Mouse (Mus musculus) kidney, adult 18-20 months (tissue): ENCODE data around the gene E130114P18Rik.

Experiments
- DNase-seq: peaks from one replicate; pipeline ENCODE4 v3.0.0; 2021

The E130114P18Rik gene

GRCm38 (mm10) chr4:97777706-97778176, at the start of gene E130114P18Rik:
Gene E130114P18Rik (minus strand): TSS chr4:97778078.
- DNase-seq: peak; percentile 76

DNA sequence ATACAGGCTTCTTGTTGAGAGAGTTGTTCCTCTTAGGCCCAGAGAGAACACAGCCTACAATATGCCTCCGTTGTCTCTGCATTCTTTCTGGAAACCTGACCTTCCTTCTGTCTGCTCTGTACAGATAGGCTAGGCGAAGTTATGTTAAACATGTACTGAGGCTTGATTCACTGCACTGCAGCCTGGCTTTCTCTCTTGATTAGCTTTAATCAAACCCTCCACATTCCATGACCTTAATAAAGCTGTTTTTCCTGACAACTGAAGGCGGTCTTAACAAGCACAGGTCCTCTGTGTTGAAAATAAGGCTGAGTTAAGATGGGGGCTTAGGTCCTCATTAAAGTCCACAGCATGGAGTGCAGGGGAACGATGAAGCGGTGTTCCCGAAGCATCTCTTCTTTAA, 49.2 kb upstream of the E130114P18Rik start:
- DNase-seq: no peak

DNA sequence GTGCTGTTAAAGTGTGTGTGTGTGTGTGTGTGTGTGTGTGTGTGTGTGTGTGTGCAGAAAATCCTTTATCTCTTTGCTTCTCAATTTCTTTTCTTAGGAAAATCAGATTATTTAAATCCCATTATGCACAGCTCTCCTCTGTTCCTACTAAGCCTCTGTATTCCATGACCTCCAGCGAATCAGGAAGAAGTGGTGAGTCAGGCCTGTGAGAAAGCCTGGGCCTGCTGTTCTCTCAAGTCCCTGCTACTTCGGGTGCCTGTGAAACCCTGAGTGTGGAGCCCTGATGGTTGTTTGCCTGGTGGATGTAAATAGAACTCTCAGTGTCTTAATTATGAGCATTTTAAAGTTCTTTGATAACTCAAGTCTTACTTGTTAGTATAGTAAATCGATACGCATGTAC, 48.0 kb upstream of the E130114P18Rik start:
- no peak for DNase-seq

GRCm38 (mm10) chr4:97825432-97825831, 47.6 kb upstream of the E130114P18Rik start:
- no peak for DNase-seq

- no peak for DNase-seq
These were observed 46.6 kb upstream of the E130114P18Rik start for GRCm38 (mm10) chr4:97824451-97824850.

DNA sequence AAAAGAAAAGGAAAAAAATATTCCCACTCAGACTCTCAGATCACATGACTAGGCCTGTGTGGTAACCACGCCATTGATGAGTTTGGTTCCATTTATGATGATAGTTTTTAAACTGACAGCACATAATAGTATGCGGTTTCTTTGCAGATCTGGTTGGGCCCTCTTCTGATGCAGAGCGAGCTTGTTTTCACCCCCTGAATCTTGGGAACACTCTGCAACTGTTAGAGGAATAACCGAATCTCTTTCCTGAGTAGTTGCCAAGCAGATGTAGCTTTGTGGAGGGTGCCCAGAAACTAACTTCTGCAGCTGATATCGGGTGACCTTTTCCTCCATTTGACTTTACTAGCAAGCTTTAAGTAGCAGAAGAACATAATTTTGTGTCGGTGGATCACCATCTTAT, 45.6 kb upstream of the E130114P18Rik start:
- no peak for DNase-seq

- no peak for DNase-seq
These were observed 43.8 kb upstream of the E130114P18Rik start for GRCm38 (mm10) chr4:97821556-97822251.

- no peak for DNase-seq
These were observed 42.8 kb upstream of the E130114P18Rik start for GRCm38 (mm10) chr4:97820474-97821259.

- no peak for DNase-seq
These were observed 41.2 kb upstream of the E130114P18Rik start for GRCm38 (mm10) chr4:97819101-97819500.

DNA sequence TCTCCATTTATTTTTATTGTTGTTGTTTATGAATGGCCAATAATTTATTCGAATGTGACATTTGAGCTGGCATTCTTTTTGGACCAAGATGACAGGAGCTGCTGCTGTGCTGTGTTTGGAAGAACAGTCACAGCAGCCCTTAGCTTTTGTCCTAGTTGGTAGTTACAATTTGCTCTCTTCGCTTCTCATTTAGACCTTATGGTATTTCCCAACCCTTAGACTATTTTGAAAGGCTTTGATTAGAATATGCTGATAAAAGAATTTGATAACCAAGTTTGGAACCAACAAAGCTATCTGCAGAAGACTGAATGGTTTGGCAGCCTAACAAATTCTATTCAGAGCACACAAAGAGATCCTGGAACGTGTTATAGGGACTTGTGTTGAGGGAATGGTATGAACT, 40.6 kb upstream of the E130114P18Rik start:
- DNase-seq: no peak

DNA sequence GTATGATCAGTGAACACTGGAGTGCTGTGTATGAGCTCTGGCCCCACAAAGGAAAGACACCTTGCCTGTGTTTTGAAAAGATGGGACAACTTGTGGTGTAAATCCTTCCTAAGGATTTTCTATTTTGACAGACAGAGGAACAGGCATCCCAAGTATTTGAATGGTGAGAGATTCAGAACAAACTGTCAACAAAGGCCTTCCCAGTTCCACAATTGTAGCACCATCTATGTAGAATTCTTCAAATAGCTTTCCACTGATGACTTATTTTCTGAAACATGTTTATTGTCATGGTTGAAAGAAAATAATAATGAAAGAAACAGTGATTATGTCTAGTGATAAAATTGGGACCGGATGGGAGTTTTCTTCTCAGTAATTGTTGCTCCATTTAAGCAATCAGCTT, 39.9 kb upstream of the E130114P18Rik start:
- no peak for DNase-seq

DNA sequence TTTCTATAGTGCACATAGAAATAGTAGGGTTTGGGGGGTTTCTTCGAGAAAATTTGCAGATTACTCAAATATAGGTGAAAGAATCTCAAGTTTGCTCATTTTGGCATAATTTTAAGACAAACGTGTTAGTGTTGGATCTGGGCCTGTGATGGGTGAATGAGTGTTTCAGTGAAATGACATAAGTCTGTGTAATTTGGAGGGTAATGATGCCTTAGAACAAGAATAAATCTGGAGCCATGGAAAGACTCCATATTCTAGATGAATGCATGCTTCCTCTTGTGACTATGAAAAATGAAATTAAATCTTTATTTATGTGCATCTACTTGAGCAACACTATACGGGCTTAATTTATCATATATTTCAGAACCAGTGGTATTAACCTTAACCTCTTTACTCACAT, 38.9 kb upstream of the E130114P18Rik start:
- DNase-seq: no peak

DNA sequence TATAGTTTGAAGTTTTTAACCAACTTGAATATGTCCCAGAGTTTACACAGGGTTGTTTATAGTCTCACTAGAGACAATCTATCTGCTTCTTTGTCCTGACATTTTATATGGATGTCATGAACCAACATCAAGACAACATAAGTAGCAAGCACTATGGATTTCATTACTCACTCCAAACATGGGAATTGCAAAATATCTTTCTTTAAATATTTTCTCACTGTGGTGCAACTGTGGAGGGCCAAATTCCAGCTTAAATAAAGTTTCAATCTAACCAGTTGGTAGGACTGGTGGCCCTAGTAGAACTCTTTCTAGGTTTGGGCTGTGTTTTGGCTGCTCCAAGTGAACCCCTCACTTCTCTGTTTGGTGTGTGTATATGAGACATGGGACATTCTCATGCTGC, 38.1 kb upstream of the E130114P18Rik start:
- no peak for DNase-seq

- DNase-seq: no peak
These were observed 36.6 kb upstream of the E130114P18Rik start for GRCm38 (mm10) chr4:97814515-97814914.

GRCm38 (mm10) chr4:97813996-97814395, 36.1 kb upstream of the E130114P18Rik start:
- DNase-seq: no peak

GRCm38 (mm10) chr4:97813035-97813434, 35.2 kb upstream of the E130114P18Rik start:
- no peak for DNase-seq

DNA sequence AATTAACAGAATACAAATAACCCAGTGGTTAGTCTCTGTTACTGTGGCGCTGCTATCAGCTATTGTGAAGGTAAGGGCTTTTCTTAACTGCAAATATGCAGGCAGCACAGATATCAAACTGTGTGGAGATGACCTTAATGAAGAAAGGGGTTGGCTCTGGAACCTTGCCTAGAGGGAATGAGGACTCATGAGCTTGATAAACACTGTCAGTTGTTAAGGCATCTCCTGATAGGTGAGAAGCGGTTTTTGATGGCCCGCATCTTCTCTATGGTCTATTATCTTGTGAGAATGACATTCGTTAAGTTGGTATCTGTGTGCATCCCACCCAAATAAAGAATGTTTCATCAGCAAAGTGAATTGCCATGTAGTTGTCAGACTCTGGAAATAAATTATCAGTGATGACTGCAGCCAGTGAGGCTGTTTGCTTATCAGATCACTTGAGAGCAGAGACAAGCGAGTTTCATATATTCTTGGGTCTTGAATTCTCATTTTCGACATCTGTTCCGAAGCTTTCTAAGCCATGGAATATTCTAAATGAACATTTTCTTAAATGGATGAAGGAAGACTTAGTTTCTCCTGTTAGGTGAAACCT, 32.6 kb upstream of the E130114P18Rik start:
- DNase-seq: no peak

- DNase-seq: no peak
These were observed 31.9 kb upstream of the E130114P18Rik start for GRCm38 (mm10) chr4:97809582-97810295.

GRCm38 (mm10) chr4:97808885-97809284, 31.0 kb upstream of the E130114P18Rik start:
- no peak for DNase-seq

- no peak for DNase-seq
These were observed 29.0 kb upstream of the E130114P18Rik start for GRCm38 (mm10) chr4:97806924-97807323.

GRCm38 (mm10) chr4:97805896-97806808, 28.3 kb upstream of the E130114P18Rik start:
- no peak for DNase-seq

DNA sequence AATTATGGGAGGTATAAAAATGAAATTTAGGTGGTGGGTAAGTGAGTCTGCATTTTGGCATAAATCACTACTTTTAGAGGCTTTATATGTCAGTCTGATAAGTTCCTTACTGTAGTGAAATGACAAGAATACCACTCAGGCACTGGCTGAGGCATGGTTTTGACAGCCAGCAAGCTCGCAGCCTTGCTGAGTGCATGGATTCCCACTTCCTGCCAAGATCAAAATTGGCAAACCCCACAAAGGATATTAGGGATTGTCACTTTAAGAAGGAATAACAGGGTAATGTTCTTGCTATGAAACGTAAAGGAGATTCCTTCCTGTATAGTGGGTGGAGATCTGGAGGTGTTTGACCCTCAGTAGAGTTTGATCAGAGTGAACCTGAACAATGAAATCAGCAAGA, 27.4 kb upstream of the E130114P18Rik start:
- DNase-seq: no peak
